Mouse (Mus musculus): ENCODE measurements around the gene Trim17.

Trim17 gene

DNA sequence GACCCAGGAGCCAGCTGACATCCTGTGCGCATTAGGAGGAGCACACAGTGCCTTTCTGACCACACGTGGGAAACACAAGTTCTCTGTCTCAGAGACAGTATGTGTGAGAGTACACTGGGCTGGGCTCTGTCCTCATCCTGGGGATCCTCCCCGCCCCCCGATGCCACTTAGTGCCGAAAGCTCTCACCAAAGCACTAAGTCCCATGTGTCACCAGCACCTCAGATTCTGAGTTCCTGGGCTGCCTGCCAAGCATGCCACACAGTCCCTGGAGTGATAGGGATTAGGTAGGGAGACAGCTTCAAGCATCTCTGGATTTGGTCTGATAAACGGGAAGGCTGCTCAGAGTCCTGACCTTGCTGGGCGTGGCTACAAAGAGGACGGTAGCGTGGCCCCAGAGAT, 36.3 kb downstream of the Trim17 start:
- in situ Hi-C loops (cut with MboI, MseI), result no loop called here

GRCm38 (mm10) chr11:58991911-58992310, 37.4 kb downstream of the Trim17 start:
- in situ Hi-C loops (cut with MboI, MseI), result no loop called here

- in situ Hi-C loops (cut with MboI, MseI), result no loop called here
Measured at GRCm38 (mm10) chr11:58993091-58993670, 38.7 kb downstream of the Trim17 start.

DNA sequence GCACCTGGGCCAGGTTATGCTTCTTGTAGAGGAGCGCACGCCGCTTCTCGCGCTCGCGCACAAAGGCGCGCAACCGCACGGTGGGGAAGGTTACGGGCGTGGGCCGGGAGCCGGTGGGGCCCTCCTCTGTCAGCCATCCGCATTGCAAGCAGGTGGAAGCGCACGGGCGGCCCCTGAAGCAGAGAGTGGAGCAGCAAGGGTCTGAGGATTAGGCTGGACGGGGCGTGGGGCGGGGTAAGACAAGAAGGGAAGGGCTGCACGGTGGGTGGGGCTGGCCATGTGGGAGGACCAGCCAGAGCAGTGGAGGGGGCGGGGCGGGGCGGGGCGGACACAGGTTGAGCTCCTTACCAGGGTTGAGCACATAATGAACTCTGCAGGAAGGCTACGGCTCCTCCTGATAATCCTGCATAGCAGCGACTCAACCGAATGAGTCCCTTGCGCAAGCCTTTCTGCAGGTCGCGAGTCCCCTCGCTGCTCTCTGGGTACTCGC, 39.9 kb downstream of the Trim17 start:
- in situ Hi-C loops (cut with MboI, MseI), result no loop called here

GRCm38 (mm10) chr11:58995061-58995806, 40.7 kb downstream of the Trim17 start:
- in situ Hi-C loops (cut with MboI, MseI), result no loop called here

- in situ Hi-C loops (cut with MboI, MseI), result no loop called here
Measured at GRCm38 (mm10) chr11:58995807-58996370, 41.4 kb downstream of the Trim17 start.

GRCm38 (mm10) chr11:58997541-58997940, 43.1 kb downstream of the Trim17 start:
- in situ Hi-C loops (cut with MboI, MseI), result no loop called here

DNA sequence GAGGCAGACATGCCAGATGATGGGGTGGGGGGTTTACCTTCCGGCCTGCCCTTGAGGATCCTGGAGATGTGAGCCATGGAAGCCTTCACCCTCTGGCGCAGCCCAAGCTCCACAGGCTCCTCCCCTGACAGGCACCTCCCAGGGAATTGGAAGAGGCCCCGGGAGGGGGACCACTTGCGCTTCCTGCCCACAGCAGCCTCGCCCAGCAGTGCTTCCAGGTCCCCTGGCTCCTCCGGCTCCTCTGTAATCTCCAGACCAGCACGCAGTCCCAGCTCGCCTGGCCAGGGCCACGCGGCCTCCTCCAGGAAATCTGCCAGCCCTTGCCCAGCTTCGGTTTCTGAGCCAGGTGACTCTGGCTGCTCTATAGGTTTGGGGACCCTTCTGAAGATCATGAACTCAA, 44.7 kb downstream of the Trim17 start:
- in situ Hi-C loops (cut with MboI, MseI), result no loop called here

GRCm38 (mm10) chr11:58999830-59000229, 45.3 kb downstream of the Trim17 start:
- in situ Hi-C loops (cut with MboI, MseI), result no loop called here

GRCm38 (mm10) chr11:59000635-59001034, 46.1 kb downstream of the Trim17 start:
- in situ Hi-C loops (cut with MboI, MseI), result no loop called here

GRCm38 (mm10) chr11:59002327-59003079, 48.0 kb downstream of the Trim17 start:
- in situ Hi-C loops (cut with MboI, MseI), result no loop called here

- in situ Hi-C loops (cut with MboI, MseI), result no loop called here
Measured at GRCm38 (mm10) chr11:59015052-59015451, 60.6 kb downstream of the Trim17 start.

Measured in T-helper 1 cell (primary cell).